Mouse (Mus musculus): Measurements from ENCODE around the gene Uaca.

Uaca gene

GRCm38 (mm10) chr9:60794210-60794840 is at the start of gene Uaca:
TSS of gene Uaca (plus strand) at chr9:60794542.
- DNase-seq (ENCODE audit: low read depth, low spot score): no peak

- DNase-seq (ENCODE audit: low read depth, low spot score): no peak
These were observed 49.4 kb upstream of the Uaca start for GRCm38 (mm10) chr9:60744971-60745370.

GRCm38 (mm10) chr9:60746561-60746960 is 47.8 kb upstream of the Uaca start:
- DNase-seq (ENCODE audit: low read depth, low spot score): no peak

GRCm38 (mm10) chr9:60747672-60748071 is 46.7 kb upstream of the Uaca start:
- DNase-seq (ENCODE audit: low read depth, low spot score): no peak

- DNase-seq (ENCODE audit: low read depth, low spot score): no peak
These were observed 46.2 kb upstream of the Uaca start for GRCm38 (mm10) chr9:60748191-60748590.

GRCm38 (mm10) chr9:60749105-60749504 is 45.2 kb upstream of the Uaca start:
- peak; percentile 30 for DNase-seq (ENCODE audit: low read depth, low spot score)

- DNase-seq (ENCODE audit: low read depth, low spot score): no peak
These were observed 43.2 kb upstream of the Uaca start for GRCm38 (mm10) chr9:60751098-60751497.

GRCm38 (mm10) chr9:60751971-60752370 is 42.4 kb upstream of the Uaca start:
- no peak for DNase-seq (ENCODE audit: low read depth, low spot score)

GRCm38 (mm10) chr9:60752636-60753035 is 41.7 kb upstream of the Uaca start:
- no peak for DNase-seq (ENCODE audit: low read depth, low spot score)

- DNase-seq (ENCODE audit: low read depth, low spot score): peak; percentile 50
These were observed 38.1 kb upstream of the Uaca start for GRCm38 (mm10) chr9:60756258-60756657.

- DNase-seq (ENCODE audit: low read depth, low spot score): no peak
These were observed 37.2 kb upstream of the Uaca start for GRCm38 (mm10) chr9:60756866-60757740.

- no peak for DNase-seq (ENCODE audit: low read depth, low spot score)
These were observed 36.5 kb upstream of the Uaca start for GRCm38 (mm10) chr9:60757817-60758216.

GRCm38 (mm10) chr9:60759436-60760007 is 34.8 kb upstream of the Uaca start:
- no peak for DNase-seq (ENCODE audit: low read depth, low spot score)

- DNase-seq (ENCODE audit: low read depth, low spot score): no peak
These were observed 29.2 kb upstream of the Uaca start for GRCm38 (mm10) chr9:60765181-60765580.

GRCm38 (mm10) chr9:60768393-60768792 is 25.9 kb upstream of the Uaca start:
- no peak for DNase-seq (ENCODE audit: low read depth, low spot score)

- peak; percentile 20 for DNase-seq (ENCODE audit: low read depth, low spot score)
These were observed 24.6 kb upstream of the Uaca start for GRCm38 (mm10) chr9:60769711-60770111.

GRCm38 (mm10) chr9:60773713-60774112 is 20.6 kb upstream of the Uaca start:
- no peak for DNase-seq (ENCODE audit: low read depth, low spot score)

GRCm38 (mm10) chr9:60776899-60777298 is 17.4 kb upstream of the Uaca start:
- no peak for DNase-seq (ENCODE audit: low read depth, low spot score)

GRCm38 (mm10) chr9:60782057-60782789 is 12.1 kb upstream of the Uaca start:
- no peak for DNase-seq (ENCODE audit: low read depth, low spot score)

- DNase-seq (ENCODE audit: low read depth, low spot score): peak; percentile 28
These were observed 9.3 kb upstream of the Uaca start for GRCm38 (mm10) chr9:60785069-60785468.

- no peak for DNase-seq (ENCODE audit: low read depth, low spot score)
These were observed 6.7 kb upstream of the Uaca start for GRCm38 (mm10) chr9:60787517-60788110.

- no peak for DNase-seq (ENCODE audit: low read depth, low spot score)
These were observed 4.1 kb upstream of the Uaca start for GRCm38 (mm10) chr9:60790282-60790681.

All from A20 (cell line).